9 mouse cellular contexts compared by ENCODE assay signal in the genomic region with DNA sequence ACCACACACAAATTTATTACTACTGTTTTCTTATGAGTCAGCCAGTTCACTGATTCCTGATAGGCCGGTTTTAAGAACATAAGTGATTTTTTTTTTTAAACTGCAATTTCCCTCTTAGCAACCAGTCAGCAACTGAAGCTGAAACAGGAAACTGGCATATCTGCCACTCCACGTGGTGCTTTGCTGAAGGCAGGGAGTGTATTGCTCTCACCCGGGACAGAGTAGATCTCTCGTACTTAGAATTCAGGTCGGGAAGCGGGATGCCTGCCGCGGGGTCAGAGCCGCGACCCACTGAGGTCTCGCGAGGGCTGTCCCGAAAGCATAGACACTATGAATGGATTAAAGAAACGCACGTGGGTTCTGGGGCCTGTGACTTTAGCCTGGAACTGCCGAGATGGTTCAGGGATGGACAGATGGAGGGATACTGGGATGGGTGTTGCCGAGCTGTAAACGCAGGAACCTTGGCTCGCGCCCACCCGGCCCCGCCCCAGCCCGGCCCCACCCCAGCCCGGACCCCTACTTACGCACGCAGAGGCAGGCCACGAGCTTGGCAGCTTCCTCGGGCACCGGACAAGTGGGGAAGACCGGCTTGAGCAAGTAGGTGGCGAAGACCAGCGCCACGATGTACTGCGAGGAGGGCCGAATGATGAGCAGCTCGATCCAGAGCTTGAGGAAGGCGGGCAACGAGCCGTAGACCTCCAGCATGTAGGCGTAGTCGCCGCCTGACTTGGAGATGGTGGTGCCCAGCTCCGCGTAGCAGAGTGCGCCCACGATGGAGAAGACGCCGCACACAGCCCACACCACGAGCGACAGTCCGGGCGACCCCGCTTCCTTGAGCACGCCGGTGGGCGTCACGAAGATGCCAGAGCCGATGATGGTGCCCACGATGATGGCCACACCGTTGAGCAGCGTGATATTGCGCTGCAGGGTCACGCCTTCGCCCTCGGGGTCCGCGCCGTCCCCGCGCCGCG. TPM values are rescaled to one million over a fixed set of nuclear protein-coding genes. Genes with fewer than 3 reads are reported as not detected.
DNase-seq lines count a peak whose midpoint lies in the region; ATAC-seq and TF ChIP-seq lines count a peak whose summit lies in the region.
"Had no signal": no experiment of that assay in that cellular context is flagged by ENCODE, and none has a peak within 500 bp of the region (broad histone marks: within the 10 kb centered on the region; RNA-seq: fewer than 3 reads in every experiment).

No protein-coding gene starts in this region.

- no peaks in the 10 kb centered on the region for H3K36me3 ChIP-seq in heart, embryonic 10.5 days
- no peaks in the 10 kb centered on the region for H3K36me3 ChIP-seq in embryonic facial prominence, embryonic 13.5 days
- H3K36me3 ChIP-seq in hindbrain, embryonic 13.5 days, result no peaks in the 10 kb centered on the region
- peaks cover 38% of the 10 kb centered on the region for H3K36me3 ChIP-seq in liver, embryonic 12.5 days
- no peaks in the 10 kb centered on the region for H3K36me3 ChIP-seq in thymus, adult 2 months (ENCODE audit: control insufficient read depth, insufficient read depth, low read length)

- peak overlapping the region; percentile 77 for H3K9ac ChIP-seq in embryonic facial prominence, embryonic 13.5 days
- H3K9ac ChIP-seq in hindbrain, embryonic 13.5 days, result peak overlapping the region; percentile 82
- H3K9ac ChIP-seq in liver, embryonic 12.5 days, result peak overlapping the region; percentile 90

- peaks cover 20% of the 10 kb centered on the region for H3K27me3 ChIP-seq in heart, embryonic 10.5 days (ENCODE audit: insufficient read depth, poor library complexity, severe bottlenecking)
- H3K27me3 ChIP-seq in embryonic facial prominence, embryonic 13.5 days, result peaks cover 12% of the 10 kb centered on the region
- peaks cover 15% of the 10 kb centered on the region for H3K27me3 ChIP-seq in hindbrain, embryonic 13.5 days
- H3K27me3 ChIP-seq in liver, embryonic 12.5 days (replicated peaks), result no peaks in the 10 kb centered on the region
- no peaks in the 10 kb centered on the region for H3K27me3 ChIP-seq in thymus, adult 2 months (ENCODE audit: control insufficient read depth, insufficient read depth, low read length)

- H3K4me1 ChIP-seq in heart, embryonic 10.5 days, result peaks cover 65% of the 10 kb centered on the region
- peaks cover 37% of the 10 kb centered on the region for H3K4me1 ChIP-seq in embryonic facial prominence, embryonic 13.5 days
- peaks cover 41% of the 10 kb centered on the region for H3K4me1 ChIP-seq in hindbrain, embryonic 13.5 days (replicated peaks)
- H3K4me1 ChIP-seq in liver, embryonic 12.5 days, result peaks cover 82% of the 10 kb centered on the region
- peaks cover 28% of the 10 kb centered on the region for H3K4me1 ChIP-seq in thymus, adult 2 months (replicated peaks; ENCODE audit: control insufficient read depth, insufficient read depth, low read length)

- no peak for TF ChIP-seq CTCF in thymus, adult 2 months (IDR thresholded peaks at IDR 0.05; ENCODE audit: borderline replicate concordance, control insufficient read depth, extremely low read depth, insufficient read depth, low read length, poor library complexity)

- H3K4me3 ChIP-seq in heart, embryonic 10.5 days, result peak overlapping the region; percentile 83
- peak overlapping the region; percentile 76 for H3K4me3 ChIP-seq in embryonic facial prominence, embryonic 13.5 days
- H3K4me3 ChIP-seq in hindbrain, embryonic 13.5 days, result peak overlapping the region; percentile 76
- peak overlapping the region; percentile 89 for H3K4me3 ChIP-seq in liver, embryonic 12.5 days
- peak overlapping the region; percentile 79 for H3K4me3 ChIP-seq in thymus, adult 2 months (ENCODE audit: control insufficient read depth, insufficient read depth, low read length)

- H3K27ac ChIP-seq in heart, embryonic 10.5 days, result peak overlapping the region; percentile 89
- H3K27ac ChIP-seq in embryonic facial prominence, embryonic 13.5 days, result no peak overlapping the region
- peak overlapping the region; percentile 73 for H3K27ac ChIP-seq in hindbrain, embryonic 13.5 days
- H3K27ac ChIP-seq in liver, embryonic 12.5 days, result peak overlapping the region; percentile 76
- no peak overlapping the region for H3K27ac ChIP-seq in thymus, adult 2 months (ENCODE audit: control insufficient read depth, insufficient read depth, low read length)

- under 1% methylated on average over 72 of the region's 72 CpGs for WGBS in heart, embryonic 10.5 days
- WGBS in embryonic facial prominence, embryonic 13.5 days, result under 1% methylated on average over 70 of the region's 72 CpGs
- under 1% methylated on average over 72 of the region's 72 CpGs for WGBS in hindbrain, embryonic 13.5 days
- WGBS in liver, embryonic 12.5 days (ENCODE audit: insufficient replicate concordance), result under 1% methylated on average over 61 of the region's 72 CpGs
- under 1% methylated on average over 72 of the region's 72 CpGs for WGBS in thymus, adult 2 months

- H3K4me2 ChIP-seq in embryonic facial prominence, embryonic 13.5 days, result peak overlapping the region; percentile 98
- H3K4me2 ChIP-seq in hindbrain, embryonic 13.5 days, result peak overlapping the region; percentile 98
- H3K4me2 ChIP-seq in liver, embryonic 12.5 days, result peak overlapping the region; percentile 75

- TF ChIP-seq POLR2A in thymus, adult 2 months (IDR thresholded peaks at IDR 0.05; ENCODE audit: control insufficient read depth, extremely low read depth, insufficient read depth, low read length, poor library complexity), result no peak

- no peak for DNase-seq in heart, embryonic 10.5 days (ENCODE audit: low spot score)
- no peak for DNase-seq in heart, adult 8-10 months (ENCODE audit: low spot score)
- DNase-seq in R1 (ENCODE audit: low read depth, low spot score), result peak; percentile 67
- peak; percentile 35 for DNase-seq in thymus, adult 2 months

- ATAC-seq in embryonic facial prominence, embryonic 13.5 days (ENCODE audit: insufficient number of reproducible peaks, insufficient read depth, low FRiP score, low TSS enrichment, low read depth), result peak; percentile 30; the same call in 1 of the 2 replicates
- ATAC-seq in hindbrain, embryonic 13.5 days (ENCODE audit: low FRiP score), result peak; percentile 70
- ATAC-seq in liver, embryonic 12.5 days, result peak; percentile 34
- ATAC-seq in monocyte, adult 5-6 weeks (replicated peaks; ENCODE audit: insufficient number of reproducible peaks, low FRiP score, low TSS enrichment, poor library complexity, severe bottlenecking), result peak; percentile 36

- H3K9me3 ChIP-seq in heart, embryonic 10.5 days, result no peaks in the 10 kb centered on the region
- H3K9me3 ChIP-seq in embryonic facial prominence, embryonic 13.5 days, result no peaks in the 10 kb centered on the region
- no peaks in the 10 kb centered on the region for H3K9me3 ChIP-seq in hindbrain, embryonic 13.5 days
- H3K9me3 ChIP-seq in liver, embryonic 12.5 days (replicated peaks), result no peaks in the 10 kb centered on the region

RNA-seq across cellular contexts. Expression of a gene that starts 0.7 kb away (rescaled TPM):
- 18.7 and 20.9 TPM in 2 replicates for polyA plus RNA-seq in heart, embryonic 10.5 days (2016; fragmentation: Nextera tagmentation; extraction: Ambion mirVana)
- total RNA-seq in heart, adult 8-10 months (2022), result 1 to 10 TPM; 3.8 to 4.8 (median 4.2) TPM
- 16.1 and 18.3 TPM in 2 replicates for polyA plus RNA-seq in embryonic facial prominence, embryonic 13.5 days (2015; fragmentation: Nextera tagmentation; extraction: Ambion mirVana)
- polyA plus RNA-seq in hindbrain, embryonic 13.5 days (2015; fragmentation: Nextera tagmentation; extraction: Ambion mirVana), result 37.9 and 39.7 TPM in 2 replicates
- polyA plus RNA-seq in liver, embryonic 12.5 days (2016; fragmentation: Nextera tagmentation; extraction: Ambion mirVana), result 52.6 and 58.9 TPM in 2 replicates
- total RNA-seq in monocyte, adult 5-6 weeks (2017), result 3.1 to 5.1 TPM (median 4.9 TPM) in 3 replicates
- polyA plus RNA-seq in thymus, adult 2 months (2012; rRNA removed), result 45.9 and 66.8 TPM in 2 replicates

RNA-seq across cellular contexts. Expression of a gene that starts 37.9 kb away (rescaled TPM):
- polyA plus RNA-seq in heart, embryonic 10.5 days (2016; fragmentation: Nextera tagmentation; extraction: Ambion mirVana), result not detected in 2 replicates
- under 1 TPM in 1 of 4 experiments, not detected in 3; 0.23 TPM for total RNA-seq in heart, adult 8-10 months (2022)
- polyA plus RNA-seq in embryonic facial prominence, embryonic 13.5 days (2015; fragmentation: Nextera tagmentation; extraction: Ambion mirVana), result not detected in 2 replicates
- 0.19 and 0.43 TPM in 2 replicates for polyA plus RNA-seq in hindbrain, embryonic 13.5 days (2015; fragmentation: Nextera tagmentation; extraction: Ambion mirVana)
- polyA plus RNA-seq in liver, embryonic 12.5 days (2016; fragmentation: Nextera tagmentation; extraction: Ambion mirVana), result 0.69 and 0.85 TPM in 2 replicates
- total RNA-seq in monocyte, adult 5-6 weeks (2017), result not detected in 3 replicates
- polyA plus RNA-seq in thymus, adult 2 months (2012; rRNA removed), result 0.75 TPM in 1 of 2 replicates, not detected in the other
- total RNA-seq: neutrophil, adult 5-6 weeks had no signal

RNA-seq across cellular contexts. Expression of a gene that starts 42.7 kb away (rescaled TPM):
- polyA plus RNA-seq in heart, embryonic 10.5 days (2016; fragmentation: Nextera tagmentation; extraction: Ambion mirVana), result 35.8 and 58.5 TPM in 2 replicates
- 10 to 100 TPM in 3 of 4 experiments, 1 to 10 TPM in 1; 7.6 to 24.8 (median 17.2) TPM for total RNA-seq in heart, adult 8-10 months (2022)
- polyA plus RNA-seq in embryonic facial prominence, embryonic 13.5 days (2015; fragmentation: Nextera tagmentation; extraction: Ambion mirVana), result 42.6 and 49.4 TPM in 2 replicates
- polyA plus RNA-seq in hindbrain, embryonic 13.5 days (2015; fragmentation: Nextera tagmentation; extraction: Ambion mirVana), result 50.3 and 59.0 TPM in 2 replicates
- polyA plus RNA-seq in liver, embryonic 12.5 days (2016; fragmentation: Nextera tagmentation; extraction: Ambion mirVana), result 22.4 and 25.4 TPM in 2 replicates
- total RNA-seq in monocyte, adult 5-6 weeks (2017), result 23.5 to 63.3 TPM (median 27.5 TPM) in 3 replicates
- polyA plus RNA-seq in thymus, adult 2 months (2012; rRNA removed), result 151 and 153 TPM in 2 replicates

Comparison
In these comparisons a context has a peak if more than half of its experiments do, and no peak if none do; other contexts are left out.
1. DNase-seq: peak in R1 (single experiment) and thymus, adult 2 months (single experiment); none in heart, embryonic 10.5 days (single experiment) and heart, adult 8-10 months (single experiment).
2. H3K27ac ChIP-seq: peak in heart, embryonic 10.5 days (single experiment), hindbrain, embryonic 13.5 days (single experiment) and liver, embryonic 12.5 days (single experiment); none in embryonic facial prominence, embryonic 13.5 days (single experiment) and thymus, adult 2 months (single experiment).
3. Peak in every context shown above with its lines, with median percentiles within 50 percentile points of each other: H3K4me3 ChIP-seq, ATAC-seq, H3K4me2 ChIP-seq and H3K9ac ChIP-seq.